Mouse (Mus musculus) testis, adult 2 months (tissue): ENCODE measurements around the gene Zbed3.

Experiments
- CTCF ChIP-seq: fragments of 200-500 bp; IDR thresholded peaks from 2 replicates; pipeline ENCODE4 v1.5.1; 2012; ENCODE audit warnings: low read depth, mild to moderate bottlenecking, inconsistent platforms, low read length, moderate library complexity; ENCODE audit not compliant: control insufficient read depth, insufficient read depth, insufficient replicate concordance
- POLR2A ChIP-seq: fragments of 200-500 bp; IDR thresholded peaks from 2 replicates; pipeline ENCODE4 v1.6.1; 2012; ENCODE audit warnings: low read depth, mild to moderate bottlenecking, inconsistent platforms, low read length, moderate library complexity; ENCODE audit not compliant: control insufficient read depth

DNA sequence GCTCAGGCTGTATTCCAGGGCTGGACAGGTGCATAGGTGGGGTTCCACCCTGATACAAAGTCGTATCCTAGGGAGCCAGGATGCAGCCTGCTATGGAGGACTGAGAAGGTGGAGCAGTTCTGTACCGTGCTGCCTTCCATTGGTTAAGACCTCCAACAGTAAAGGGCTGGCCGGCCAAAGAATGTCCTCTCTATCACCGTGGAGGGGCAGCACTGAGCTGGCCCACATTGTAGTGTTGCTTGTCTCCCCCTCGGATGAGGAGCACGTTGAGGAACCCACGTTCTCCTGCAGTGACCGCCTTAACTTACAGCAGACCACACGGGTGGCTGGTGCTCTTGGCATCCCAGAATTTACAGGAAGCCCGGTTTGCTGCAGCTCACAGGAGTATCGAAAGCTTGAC is 7.1 kb downstream of the Zbed3 start:
- TF ChIP-seq POLR2A: no peak
- no peak for TF ChIP-seq CTCF
